Mouse (Mus musculus) bone marrow, adult 2 months (tissue): ENCODE data around the gene Il9r. TPM values are rescaled to one million over a fixed set of nuclear protein-coding genes. Genes with fewer than 3 reads are reported as not detected.

ENCODE experiments used
- H3K27ac ChIP-seq: fragments of 200-500 bp; 2 replicates; pipeline ENCODE4 v1.5.1; 2012; ENCODE audit warnings: low read depth, mild to moderate bottlenecking, control low read depth, inconsistent platforms, low read length; ENCODE audit not compliant: control insufficient read depth, poor library complexity, insufficient read depth
- H3K4me1 ChIP-seq: fragments of 200-500 bp; 2 replicates; pipeline ENCODE4 v1.6.1; 2011; ENCODE audit warnings: low read length; ENCODE audit not compliant: control insufficient read depth, insufficient read depth
- H3K4me3 ChIP-seq: fragments of 200-500 bp; replicated peaks from 2 replicates; pipeline ENCODE3; 2011; ENCODE audit warnings: mild to moderate bottlenecking, low read depth, low read length, control low read depth; ENCODE audit not compliant: control insufficient read depth
- CTCF ChIP-seq: fragments of 200-500 bp; IDR thresholded peaks from 2 replicates; pipeline ENCODE4 v1.5.1; 2011; ENCODE audit warnings: low read length, control low read depth; ENCODE audit not compliant: control insufficient read depth, insufficient read depth
- POLR2A ChIP-seq: fragments of 200-500 bp; IDR thresholded peaks from 2 replicates; pipeline ENCODE4 v1.6.1; 2011; ENCODE audit warnings: low read depth, mild to moderate bottlenecking, control low read depth, low read length, borderline replicate concordance; ENCODE audit not compliant: control insufficient read depth
- WGBS: fragments of 180-500 bp; shearing (Covaris S2); methylation state at CpG from one replicate; pipeline ENCODE4 v1.1.7; 2018; 5-methylcytosine and 5-hydroxymethylcytosine counted together
- polyA plus RNA-seq: library from polyadenylated mRNA; stranded (reverse); fragments of >200 nt; gene quantifications from 2 replicates; pipeline ENCODE4 v1.2.4, GENCODE M21; 2011; ENCODE audit warnings: low replicate concordance; ENCODE audit not compliant: missing spikeins, insufficient read depth, insufficient read length

The Il9r gene
- polyA plus RNA-seq, 1 experiment = 0.55 TPM

- no peak overlapping the region for H3K4me3 ChIP-seq
- 6% methylated on average over 4 of the region's 4 CpGs for whole genome bisulfite sequencing
- H3K27ac ChIP-seq = no peak overlapping the region
- TF ChIP-seq CTCF (no peak), POLR2A (no peak)
- peaks cover 9% of the 10 kb centered on the region for H3K4me1 ChIP-seq
Measured at GRCm38 (mm10) chr11:32224468-32225139, 24.5 kb upstream of the Il9r start.

- Histone ChIP-seq H3K4me3 (no peak overlapping the region), H3K4me1 (peaks cover 9% of the 10 kb centered on the region), H3K27ac (no peak overlapping the region)
- WGBS = 62% methylated on average over 4 of the region's 4 CpGs
- TF ChIP-seq POLR2A = no peak
- TF ChIP-seq CTCF = no peak
Measured at GRCm38 (mm10) chr11:32223297-32223967, 23.4 kb upstream of the Il9r start.

- peaks cover 9% of the 10 kb centered on the region for H3K4me1 ChIP-seq
- H3K4me3 ChIP-seq = no peak overlapping the region
Measured at GRCm38 (mm10) chr11:32222570-32223194, 22.6 kb upstream of the Il9r start.

GRCm38 (mm10) chr11:32221951-32222409, 21.9 kb upstream of the Il9r start, which contains the start of gene Rhbdf1:
Rhbdf1 (minus strand) TSS chr11:32222300.
- WGBS = 1% methylated on average over 64 of the region's 72 CpGs
- Histone ChIP-seq H3K4me1 (peaks cover 9% of the 10 kb centered on the region), H3K27ac (no peak within 1 kb of the TSS), H3K4me3 (no peak within 1 kb of the TSS)
- TF ChIP-seq POLR2A = no peak
- no peak for TF ChIP-seq CTCF

More at GRCm38 (mm10) chr11:32222570-32223194, 22.6 kb upstream of the Il9r start:
- H3K27ac ChIP-seq = no peak overlapping the region
- WGBS = 26% methylated on average over 21 of the region's 21 CpGs
- TF ChIP-seq CTCF (no peak), POLR2A (no peak)

- TF ChIP-seq CTCF = no peak
- no peak for TF ChIP-seq POLR2A
- Histone ChIP-seq H3K27ac (no peak overlapping the region), H3K4me3 (no peak overlapping the region), H3K4me1 (peaks cover 11% of the 10 kb centered on the region)
- WGBS = 3% methylated on average over 46 of the region's 46 CpGs
Measured at GRCm38 (mm10) chr11:32221225-32221950, 21.3 kb upstream of the Il9r start.

- no peak overlapping the region for H3K27ac ChIP-seq
- WGBS = 67% methylated on average over 10 of the region's 10 CpGs
- H3K4me3 ChIP-seq = no peak overlapping the region
- TF ChIP-seq CTCF (no peak), POLR2A (no peak)
- peaks cover 9% of the 10 kb centered on the region for H3K4me1 ChIP-seq
Measured at GRCm38 (mm10) chr11:32220607-32221224, 20.6 kb upstream of the Il9r start.

- no peak for TF ChIP-seq POLR2A
- no peak for TF ChIP-seq CTCF
- H3K4me1 ChIP-seq = peaks cover 6% of the 10 kb centered on the region
- H3K4me3 ChIP-seq = no peak overlapping the region
- H3K27ac ChIP-seq = no peak overlapping the region
- 89% methylated on average over 10 of the region's 10 CpGs for WGBS
Measured at GRCm38 (mm10) chr11:32219287-32219686, 19.2 kb upstream of the Il9r start.
